Mouse (Mus musculus) lung, embryonic 14.5 days (tissue): ENCODE measurements around the gene Rtkn. TPM values are rescaled to one million over a fixed set of nuclear protein-coding genes. Genes with fewer than 3 reads are reported as not detected.
"Not testable (repeated sequence)": the region's sequence is repeated elsewhere in the genome, so short reads cannot be mapped to it uniquely, and the experiment has no call there.

ENCODE experiments used
- ATAC-seq: fragments of 200-750 bp; cut with Nextera tagmentation; 2 replicates; pipeline ENCODE4 v1.8.0; 2017; ENCODE audit warnings: mild to moderate bottlenecking, moderate TSS enrichment, moderate library complexity; ENCODE audit not compliant: insufficient read depth
- DNase-seq: peaks from one replicate; pipeline ENCODE4 v3.0.0-alpha.2; 2015
- H3K27ac ChIP-seq: fragments of 300-500 bp; sonication (generic); 2 replicates; pipeline ENCODE4 v1.5.1; 2014; ENCODE audit warnings: low read depth, mild to moderate bottlenecking, moderate library complexity
- H3K27me3 ChIP-seq: fragments of 300-500 bp; sonication (generic); 2 replicates; pipeline ENCODE4 v1.6.1; 2014; ENCODE audit warnings: low read length, control low read depth; ENCODE audit not compliant: insufficient read depth
- H3K36me3 ChIP-seq: fragments of 300-500 bp; sonication (generic); 2 replicates; pipeline ENCODE4 v1.6.1; 2014; ENCODE audit warnings: control low read depth; ENCODE audit not compliant: insufficient read depth
- H3K4me1 ChIP-seq: fragments of 300-500 bp; sonication (generic); 2 replicates; pipeline ENCODE4 v1.6.1; 2014; ENCODE audit warnings: antibody characterized with exemption, control low read depth; ENCODE audit not compliant: insufficient read depth
- H3K4me2 ChIP-seq: fragments of 300-500 bp; sonication (generic); 2 replicates; pipeline ENCODE4 v1.6.1; 2014; ENCODE audit warnings: mild to moderate bottlenecking
- H3K4me3 ChIP-seq: fragments of 300-500 bp; sonication (generic); 2 replicates; pipeline ENCODE4 v1.5.1; 2014; ENCODE audit warnings: low read depth, low read length
- H3K9ac ChIP-seq: fragments of 300-500 bp; sonication (generic); 2 replicates; pipeline ENCODE4 v1.6.1; 2014
- H3K9me3 ChIP-seq: fragments of 300-500 bp; sonication (generic); 2 replicates; pipeline ENCODE4 v1.6.1; 2016; ENCODE audit warnings: low read depth, low read length, control low read depth
- CTCF ChIP-seq: IDR thresholded peaks from 2 replicates; pipeline ENCODE4 v1.5.1; 2016; ENCODE audit warnings: antibody characterized with exemption, low read depth
- WGBS: fragments of 180-500 bp; shearing (Covaris S2); extraction: QIAGEN DNeasy Blood & Tissue Kit; methylation state at CpG from one replicate; pipeline ENCODE4 v1.1.7; 2014; 5-methylcytosine and 5-hydroxymethylcytosine counted together
- polyA plus RNA-seq: library from polyadenylated mRNA; unstranded; fragments of >200 nt; fragmentation: Nextera tagmentation; extraction: Ambion mirVana; gene quantifications from 2 replicates; pipeline ENCODE4 v1.2.1, GENCODE M21; 2014

The Rtkn gene
- polyA plus RNA-seq, 1 experiment from 2014 or later: 26.7 TPM

DNA sequence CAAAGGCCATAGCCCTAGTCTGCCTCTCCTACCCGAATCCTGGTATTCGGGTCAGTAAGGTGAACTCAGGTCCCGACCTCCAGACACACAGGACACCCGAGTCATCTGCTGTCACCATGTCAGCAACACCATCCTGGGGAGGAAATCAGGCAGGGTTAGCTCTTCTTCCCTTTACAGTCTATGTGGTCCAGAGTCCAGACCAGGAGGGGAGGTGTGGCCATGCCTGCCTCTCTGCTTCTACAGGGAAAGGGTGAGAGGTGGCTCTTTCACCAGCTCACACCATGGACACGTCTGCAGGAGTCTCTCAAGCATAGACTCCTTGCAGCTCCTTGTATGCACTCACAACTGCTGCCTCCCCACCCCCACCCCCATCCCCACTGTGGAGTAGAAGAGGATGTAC lies 18.2 kb downstream of the Rtkn start:
- no peaks in the 10 kb centered on the region; the same call in 1 of the 2 replicates for H3K27me3 ChIP-seq
- H3K9me3 ChIP-seq: no peaks in the 10 kb centered on the region
- no peak overlapping the region for H3K4me2 ChIP-seq
- H3K4me3 ChIP-seq: no peak overlapping the region
- 0 out of 2 replicates have a peak, but pooled peaks cover 4% of the 10 kb centered on the region for H3K4me1 ChIP-seq
- TF ChIP-seq CTCF: no peak
- no peak for ATAC-seq
- DNase-seq: no peak
- no peak overlapping the region for H3K27ac ChIP-seq
- 54% methylated on average over 5 of the region's 5 CpGs for WGBS
- no peak overlapping the region for H3K9ac ChIP-seq
- peaks cover 43% of the 10 kb centered on the region for H3K36me3 ChIP-seq

DNA sequence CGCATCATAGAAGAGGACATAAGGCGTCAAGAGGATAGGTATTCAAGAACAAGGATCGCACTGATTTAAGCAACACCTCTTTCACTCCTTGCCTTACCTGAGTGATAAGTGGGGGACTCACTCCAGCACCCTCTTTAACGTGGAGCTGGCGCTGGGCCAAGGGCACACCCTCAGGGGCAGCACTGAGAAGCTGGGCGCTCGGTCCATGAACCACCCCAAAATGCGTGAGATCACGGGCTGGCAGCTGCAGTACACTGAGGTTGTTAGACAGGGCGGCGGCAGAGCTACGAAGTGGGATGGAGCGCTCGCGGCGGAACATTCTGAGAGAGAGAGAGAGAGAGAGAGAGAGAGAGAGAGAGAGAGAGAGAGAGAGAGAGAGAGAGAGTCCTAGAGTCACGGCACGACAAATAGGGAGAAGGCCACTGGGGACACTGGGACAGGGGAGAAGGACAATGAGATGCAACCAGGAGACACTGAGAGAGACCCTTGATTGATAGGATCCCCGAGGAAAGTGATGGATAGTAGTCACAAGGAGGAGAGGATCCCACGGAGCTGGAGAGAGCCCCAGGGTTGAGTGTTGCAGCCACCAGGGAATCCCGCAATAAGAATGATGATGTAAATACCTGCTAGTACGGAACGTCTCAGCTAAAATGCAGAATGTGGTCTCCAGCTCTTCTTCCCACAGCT lies 20.4 kb downstream of the Rtkn start:
- ATAC-seq (peak; percentile 38), DNase-seq (peak; percentile 43)
- peaks cover 25% of the 10 kb centered on the region for H3K36me3 ChIP-seq
- H3K9ac ChIP-seq: peak overlapping the region; percentile 41
- H3K4me2 ChIP-seq: peak overlapping the region; percentile 87
- no peak overlapping the region for H3K27ac ChIP-seq
- WGBS: 8% methylated on average over 23 of the region's 23 CpGs
- H3K4me1 ChIP-seq: 0 out of 2 replicates have a peak, but pooled peaks cover 4% of the 10 kb centered on the region
- peak overlapping the region; percentile 57 for H3K4me3 ChIP-seq
- no peaks in the 10 kb centered on the region for H3K9me3 ChIP-seq
- no peak for TF ChIP-seq CTCF
- H3K27me3 ChIP-seq: peaks cover 2% of the 10 kb centered on the region

DNA sequence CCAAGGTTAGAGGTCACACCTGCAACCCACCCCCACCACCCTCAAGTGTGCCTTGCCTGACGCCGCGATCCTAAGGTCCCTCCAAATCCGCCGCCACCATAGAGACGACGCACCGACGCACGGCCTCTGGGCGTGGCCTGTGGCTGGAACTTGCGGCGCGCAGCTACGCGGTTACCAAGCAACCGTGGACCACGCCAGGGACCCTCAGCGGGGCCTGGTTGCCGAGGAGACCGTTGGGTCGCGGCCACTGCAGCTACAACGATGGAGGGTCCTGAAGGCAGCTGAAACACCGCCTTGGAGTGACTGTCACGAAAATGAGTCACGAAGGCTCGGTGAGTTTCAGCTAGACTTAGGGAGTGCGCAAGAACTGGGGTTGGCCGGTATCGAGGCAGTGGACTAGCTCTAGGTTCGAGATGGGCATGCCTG lies 21.0 kb downstream of the Rtkn start, which contains the start of the genes Wdr54 and 1700003E16Rik:
TSS of gene Wdr54 (minus strand) at position 139 of the 426 bp plus-strand sequence.
TSS of gene 1700003E16Rik (plus strand) at position 146 of the 426 bp plus-strand sequence.
- Histone ChIP-seq H3K27ac (0 out of 2 replicates have a peak within 1 kb of the TSS, but pooled peaks have one; percentile 12), H3K27me3 (peaks cover 8% of the 10 kb centered on the region), H3K9me3 (no peaks in the 10 kb centered on the region), H3K9ac (peak within 1 kb of the TSS; percentile 41), H3K4me1 (0 out of 2 replicates have a peak, but pooled peaks cover 4% of the 10 kb centered on the region), H3K4me2 (peak within 1 kb of the TSS; percentile 87), H3K36me3 (peaks cover 22% of the 10 kb centered on the region), H3K4me3 (peak within 1 kb of the TSS; percentile 57)
- peak; percentile 86 for ATAC-seq
- peak; percentile 90 for DNase-seq
- no peak for TF ChIP-seq CTCF
- WGBS: under 1% methylated on average over 32 of the region's 32 CpGs

DNA sequence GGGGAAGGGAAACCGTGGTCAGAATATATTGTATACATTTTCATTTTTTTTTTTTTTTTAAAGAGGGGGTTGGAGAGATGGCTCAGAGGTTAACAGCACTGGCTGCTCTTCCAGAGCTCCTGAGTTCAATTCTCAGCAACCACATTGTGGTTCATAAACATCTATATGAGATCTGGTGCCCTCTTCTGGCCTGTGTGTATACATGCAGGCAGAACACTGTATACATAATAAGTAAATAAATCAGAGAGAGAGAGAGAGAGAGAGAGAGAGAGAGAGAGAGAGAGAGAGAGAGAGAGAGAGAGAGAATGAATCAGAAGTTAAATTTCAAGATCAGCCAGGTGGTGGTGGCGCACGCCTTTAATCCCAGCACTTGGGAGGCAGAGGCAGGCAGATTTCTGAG lies 24.2 kb downstream of the Rtkn start:
- 27% methylated on average over 3 of the region's 3 CpGs for WGBS
- not testable (repeated sequence) for H3K4me2 ChIP-seq, ATAC-seq, H3K4me3 ChIP-seq, H3K4me1 ChIP-seq, H3K36me3 ChIP-seq, H3K9ac ChIP-seq, H3K9me3 ChIP-seq, H3K27ac ChIP-seq
- DNase-seq: peak; percentile 89
- TF ChIP-seq CTCF: peak; percentile 68
- peaks cover 28% of the 10 kb centered on the region for H3K27me3 ChIP-seq

DNA sequence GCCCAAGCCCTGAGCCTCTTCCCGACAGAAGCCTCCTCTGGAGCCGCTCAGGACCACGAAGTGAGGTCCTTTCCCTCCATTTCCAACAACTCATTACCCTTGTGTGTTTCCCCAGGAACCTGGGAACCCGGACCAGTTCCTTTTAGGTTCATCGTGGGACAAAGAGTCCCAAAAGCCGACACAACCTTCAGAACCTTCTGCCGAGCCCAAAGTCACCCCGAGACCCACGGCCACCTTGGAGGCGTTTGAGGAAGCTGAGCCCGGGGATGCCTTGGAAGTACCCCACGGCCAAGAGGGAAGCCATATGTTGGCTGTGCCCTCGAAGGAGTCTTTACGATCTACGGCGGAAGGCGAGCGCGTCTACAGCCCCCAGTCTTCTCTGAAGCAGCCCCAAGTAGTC lies 26.2 kb downstream of the Rtkn start:
- Histone ChIP-seq H3K9me3 (no peaks in the 10 kb centered on the region), H3K4me3 (peak overlapping the region; percentile 40), H3K4me2 (peak overlapping the region; percentile 82), H3K36me3 (no peaks in the 10 kb centered on the region), H3K27ac (no peak overlapping the region), H3K4me1 (peaks cover 10% of the 10 kb centered on the region; the same call in 1 of the 2 replicates), H3K9ac (peak overlapping the region; percentile 44), H3K27me3 (peaks cover 28% of the 10 kb centered on the region)
- 10% methylated on average over 19 of the region's 19 CpGs for WGBS
- ATAC-seq (no peak), DNase-seq (no peak)
- no peak for TF ChIP-seq CTCF

DNA sequence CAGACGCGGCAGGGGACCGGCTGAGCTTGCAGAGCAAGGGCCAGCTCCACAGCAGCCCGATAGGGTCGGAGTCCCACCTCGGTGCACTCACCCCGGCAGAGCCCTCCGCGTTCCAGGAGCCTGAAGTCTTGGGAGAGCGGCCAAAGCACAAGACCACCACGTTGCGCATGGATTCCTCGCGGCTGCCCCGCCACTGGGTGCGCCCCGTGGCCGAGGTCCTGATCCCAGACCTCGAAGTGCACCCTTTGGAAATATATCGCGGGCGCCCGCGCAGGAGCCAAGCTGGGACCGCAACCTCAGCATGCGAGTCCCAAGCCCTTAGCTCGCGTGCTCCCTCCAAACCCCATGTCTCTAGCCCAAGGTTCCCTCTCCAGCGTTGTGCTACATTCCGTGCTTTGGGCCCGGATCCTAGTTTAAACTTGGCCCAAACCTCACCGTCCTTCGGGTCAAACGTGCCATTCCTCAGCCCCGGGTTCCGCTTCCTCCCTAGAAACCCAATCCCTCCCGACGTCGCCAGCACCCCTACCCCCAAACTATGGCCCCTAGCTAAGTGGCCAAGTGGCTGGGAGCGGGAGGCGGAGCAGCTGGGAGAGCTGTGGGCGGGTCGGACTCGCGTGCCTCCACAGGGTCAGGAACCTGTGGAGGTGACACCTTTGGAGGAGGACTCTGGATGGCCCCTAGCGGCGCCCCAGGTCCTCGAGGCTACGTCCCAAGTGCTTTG lies 26.8 kb downstream of the Rtkn start:
- Histone ChIP-seq H3K27me3 (peaks cover 28% of the 10 kb centered on the region), H3K9me3 (no peaks in the 10 kb centered on the region), H3K4me3 (peak overlapping the region; percentile 40), H3K4me2 (peak overlapping the region; percentile 82), H3K9ac (peak overlapping the region; percentile 44), H3K4me1 (peaks cover 16% of the 10 kb centered on the region), H3K27ac (no peak overlapping the region), H3K36me3 (no peaks in the 10 kb centered on the region)
- DNase-seq (peak; percentile 46), ATAC-seq (0 out of 2 replicates have a peak, but pooled peaks have one; percentile 10)
- no peak for TF ChIP-seq CTCF
- WGBS: 1% methylated on average over 49 of the region's 49 CpGs

DNA sequence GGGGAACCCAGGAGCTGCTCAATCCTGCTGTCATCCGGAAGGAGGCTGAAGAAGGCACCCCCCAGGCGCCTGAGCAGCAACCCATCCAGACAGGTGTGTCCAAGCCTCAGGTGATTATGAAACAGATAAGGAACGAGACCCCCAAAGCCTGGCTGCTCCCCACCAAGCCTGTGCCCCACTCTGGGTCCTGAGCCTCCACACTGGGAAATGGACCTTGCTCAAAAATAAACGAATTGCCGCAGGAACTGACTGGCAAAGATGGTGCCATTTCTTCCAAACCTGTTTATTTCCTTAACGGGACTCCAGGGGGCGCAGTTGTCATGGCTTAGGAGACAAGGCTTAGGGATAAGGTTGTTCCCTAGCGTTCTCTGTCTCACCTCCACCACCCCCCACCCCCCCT lies 27.4 kb downstream of the Rtkn start:
- H3K4me3 ChIP-seq: peak overlapping the region; percentile 40
- peak overlapping the region; percentile 82 for H3K4me2 ChIP-seq
- peak; percentile 84 for TF ChIP-seq CTCF
- peaks cover 28% of the 10 kb centered on the region for H3K27me3 ChIP-seq
- WGBS: under 1% methylated on average over 8 of the region's 8 CpGs
- peaks cover 20% of the 10 kb centered on the region for H3K4me1 ChIP-seq
- H3K9me3 ChIP-seq: no peaks in the 10 kb centered on the region
- DNase-seq (peak; percentile 81), ATAC-seq (no peak)
- H3K9ac ChIP-seq: peak overlapping the region; percentile 44; the same call in 1 of the 2 replicates
- no peak overlapping the region for H3K27ac ChIP-seq
- no peaks in the 10 kb centered on the region for H3K36me3 ChIP-seq
